Mouse (Mus musculus) T-cell, adult 2 months (primary cell): ENCODE results near the gene Etl4.

ENCODE experiments used
- DNase-seq: peaks from one replicate; pipeline ENCODE4 v3.0.0; 2022; ENCODE audit warnings: low spot score

Gene Etl4

GRCm38 (mm10) chr2:20568456-20568855 lies 658.9 kb downstream of the Etl4 start:
- DNase-seq, result no peak

GRCm38 (mm10) chr2:20571940-20572339 lies 662.4 kb downstream of the Etl4 start:
- no peak for DNase-seq

- no peak for DNase-seq
These were observed 670.8 kb downstream of the Etl4 start for GRCm38 (mm10) chr2:20580331-20580730.

DNA sequence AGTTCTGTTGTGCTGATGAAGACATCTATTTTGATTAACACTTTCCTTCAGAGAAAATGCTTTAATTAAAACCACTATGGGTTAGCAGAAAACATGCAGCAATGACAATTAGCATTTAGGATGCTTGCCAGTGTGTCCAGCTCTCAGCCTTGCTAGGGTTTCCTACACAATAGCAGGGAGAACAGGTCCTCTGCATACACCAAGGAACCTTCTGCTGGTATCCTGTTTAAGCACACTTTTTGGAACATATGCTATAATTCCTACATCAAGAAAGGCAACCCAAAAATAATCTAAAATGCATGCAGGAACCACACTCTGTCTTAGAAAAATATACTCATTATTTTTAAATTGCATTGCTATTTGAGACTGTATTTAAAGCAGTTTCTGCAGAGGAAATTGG lies 673.5 kb downstream of the Etl4 start:
- DNase-seq, result no peak

- no peak for DNase-seq
These were observed 674.1 kb downstream of the Etl4 start for GRCm38 (mm10) chr2:20583562-20584153.

DNA sequence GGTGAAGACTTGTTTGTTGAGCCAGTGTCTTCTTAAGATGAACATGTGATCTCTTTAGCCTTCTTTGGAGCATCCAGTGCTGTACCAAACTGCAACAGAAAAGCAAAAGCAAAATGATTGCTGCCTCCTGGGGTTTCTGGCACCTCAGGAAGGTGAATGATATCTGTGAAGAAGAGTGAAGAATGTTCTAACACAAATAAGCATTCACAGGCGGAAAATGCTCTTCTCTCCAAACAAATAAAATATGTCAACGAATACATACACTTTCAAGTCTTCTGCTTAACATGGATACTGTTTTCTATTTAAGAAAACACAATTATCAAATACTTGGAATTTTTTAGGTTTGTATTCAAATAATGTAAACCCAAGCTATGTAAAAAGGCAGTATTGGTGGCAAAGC lies 678.3 kb downstream of the Etl4 start:
- DNase-seq, result no peak

- DNase-seq, result no peak
These were observed 679.1 kb downstream of the Etl4 start for GRCm38 (mm10) chr2:20588631-20589030.

GRCm38 (mm10) chr2:20594129-20594528 lies 684.5 kb downstream of the Etl4 start:
- DNase-seq, result no peak

- DNase-seq, result no peak
These were observed 685.4 kb downstream of the Etl4 start for GRCm38 (mm10) chr2:20595000-20595399.

DNA sequence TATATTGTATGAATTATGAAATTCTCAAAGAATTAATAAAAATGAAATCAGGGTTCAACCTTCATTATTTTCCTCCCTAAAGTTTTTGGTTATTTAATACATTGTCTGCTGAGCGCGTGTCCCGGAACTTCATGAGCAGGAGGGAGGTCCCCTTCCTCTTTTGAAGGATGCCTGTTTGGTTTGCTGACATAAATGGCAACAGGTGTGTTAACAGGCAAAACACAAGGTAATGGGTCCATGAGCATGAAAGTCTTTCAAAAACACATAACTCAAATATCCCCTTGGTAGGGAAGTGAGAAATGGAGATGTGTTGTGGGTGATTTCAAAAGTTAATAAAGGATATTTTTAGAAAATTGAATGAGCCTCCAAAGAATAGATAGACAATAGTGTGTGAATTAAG lies 687.0 kb downstream of the Etl4 start:
- DNase-seq, result no peak

GRCm38 (mm10) chr2:20597193-20597592 lies 687.6 kb downstream of the Etl4 start:
- no peak for DNase-seq

DNA sequence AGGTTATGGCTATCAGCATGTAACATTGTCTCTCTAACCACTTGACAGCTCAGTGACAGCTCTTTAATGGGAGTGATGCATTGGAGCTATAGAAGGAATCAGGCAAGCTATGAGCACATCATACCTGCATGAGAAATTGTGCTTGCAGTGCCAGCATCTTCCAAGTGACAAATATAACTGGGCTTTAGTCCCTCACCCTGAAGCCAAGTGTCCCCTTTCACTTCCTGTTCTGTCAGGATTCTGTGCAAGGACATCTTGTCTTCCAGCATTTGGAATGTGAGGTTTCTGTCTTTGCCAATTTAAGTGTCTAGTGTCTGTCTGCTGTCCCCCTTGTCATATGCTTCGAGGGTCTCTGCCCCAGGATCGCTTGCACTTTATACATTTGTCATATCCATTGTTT lies 693.1 kb downstream of the Etl4 start:
- no peak for DNase-seq

- DNase-seq, result no peak
These were observed 694.0 kb downstream of the Etl4 start for GRCm38 (mm10) chr2:20603536-20603935.

- no peak for DNase-seq
These were observed 694.4 kb downstream of the Etl4 start for GRCm38 (mm10) chr2:20603991-20604390.

- DNase-seq, result no peak
These were observed 699.6 kb downstream of the Etl4 start for GRCm38 (mm10) chr2:20609203-20609602.

DNA sequence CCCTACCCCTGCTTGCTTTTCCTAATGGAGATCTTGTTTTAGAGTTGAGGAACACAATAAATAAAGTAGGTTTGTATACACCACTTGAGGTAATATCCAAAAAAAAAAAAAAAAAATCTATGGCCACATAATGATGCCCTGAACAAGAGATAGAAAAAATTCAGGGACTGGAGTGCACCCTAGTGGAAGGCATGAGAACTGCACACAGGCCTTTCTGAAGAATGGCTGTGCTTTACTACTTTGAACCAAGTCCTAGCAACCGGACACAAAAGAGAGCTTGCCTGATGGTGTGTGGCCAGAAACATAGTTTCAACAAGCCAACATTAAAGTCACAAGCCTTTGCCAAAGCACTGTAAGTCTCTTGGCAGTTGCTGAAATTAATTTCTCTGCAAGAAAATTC lies 706.4 kb downstream of the Etl4 start:
- no peak for DNase-seq

DNA sequence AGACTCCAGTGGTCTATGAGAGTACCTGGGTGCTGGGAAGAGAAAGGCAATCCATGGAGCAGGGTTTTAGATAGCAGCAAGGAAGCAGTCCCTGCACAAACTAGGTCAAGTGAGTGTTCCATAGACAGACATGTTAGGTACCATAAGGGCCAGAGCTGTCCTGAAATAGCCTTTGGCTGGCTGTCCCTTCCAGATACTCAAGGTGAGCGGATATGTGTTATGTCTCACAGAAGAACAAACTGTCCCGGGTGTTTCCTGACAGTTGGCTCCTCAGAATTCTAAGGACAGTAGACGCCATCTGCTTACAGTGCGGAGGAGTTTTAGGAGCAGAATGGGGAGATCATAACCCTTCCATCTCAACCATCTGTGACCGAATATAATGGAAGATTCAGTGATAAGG lies 708.8 kb downstream of the Etl4 start:
- no peak for DNase-seq

DNA sequence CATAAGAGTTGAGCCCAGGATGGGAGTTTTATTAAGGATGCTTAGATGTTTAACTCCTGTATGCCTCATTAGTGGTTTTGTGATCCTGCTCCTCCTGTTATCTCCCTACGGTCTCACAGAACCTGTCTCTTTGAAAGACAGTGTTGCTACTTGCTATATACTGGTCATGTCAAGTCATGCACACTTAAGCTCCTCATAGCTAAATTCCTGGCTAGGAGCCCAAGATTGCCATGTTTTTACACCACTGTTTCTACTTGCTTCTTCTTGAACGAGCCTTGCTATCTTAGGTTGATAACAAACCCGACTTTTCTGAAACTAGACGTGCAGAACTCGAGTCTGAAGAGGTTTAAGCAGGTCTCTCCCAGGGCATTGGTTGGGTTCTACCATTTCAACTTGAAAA lies 710.3 kb downstream of the Etl4 start:
- no peak for DNase-seq

GRCm38 (mm10) chr2:20629156-20629712 lies 719.7 kb downstream of the Etl4 start:
- DNase-seq, result no peak

DNA sequence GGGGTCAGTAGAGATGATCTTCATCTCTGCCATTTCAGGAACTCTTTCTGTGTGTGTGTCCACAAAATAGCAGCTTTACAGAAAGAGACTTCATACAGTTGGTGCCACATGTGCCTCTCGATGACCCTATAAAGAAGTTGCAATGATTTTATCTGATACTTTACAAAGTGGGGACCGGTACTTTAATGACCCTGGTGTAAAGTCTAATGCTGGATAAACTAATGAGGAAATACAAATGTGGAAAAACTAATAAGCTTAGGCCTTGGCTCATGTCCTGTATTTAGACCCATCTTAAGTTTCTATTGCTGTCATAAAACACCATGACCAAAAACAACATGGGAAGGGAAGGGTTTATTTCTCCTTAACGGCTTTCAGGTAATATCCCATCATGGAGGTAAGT lies 729.0 kb downstream of the Etl4 start:
- no peak for DNase-seq

- no peak for DNase-seq
These were observed 730.1 kb downstream of the Etl4 start for GRCm38 (mm10) chr2:20639721-20640120.

- no peak for DNase-seq
These were observed 733.2 kb downstream of the Etl4 start for GRCm38 (mm10) chr2:20642818-20643217.

DNA sequence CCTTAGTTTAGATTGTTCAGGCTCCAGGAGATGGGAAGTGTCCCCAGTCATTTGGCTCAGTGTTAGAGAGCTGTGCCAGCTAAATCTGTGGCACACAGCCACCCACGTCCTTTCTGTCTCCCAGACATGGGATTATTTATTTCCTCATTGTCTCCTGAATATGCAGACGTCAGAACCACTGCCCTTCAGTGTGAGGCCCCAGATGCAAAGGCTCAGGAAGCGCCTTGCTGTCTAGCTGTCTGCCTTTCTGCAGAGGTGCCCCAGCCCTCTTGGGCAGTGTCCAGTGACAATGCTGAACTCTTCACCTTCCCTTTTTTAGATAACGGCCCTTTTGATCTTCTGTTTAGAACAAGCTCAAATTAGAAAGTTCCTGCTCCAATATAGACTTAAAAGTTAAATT lies 740.2 kb downstream of the Etl4 start:
- DNase-seq, result no peak

GRCm38 (mm10) chr2:20653116-20653515 lies 743.5 kb downstream of the Etl4 start:
- DNase-seq, result no peak
